Mouse (Mus musculus) C2C12 (cell line): ENCODE results near the gene Cyp4f18. TPM values are rescaled to one million over a fixed set of nuclear protein-coding genes. Genes with fewer than 3 reads are reported as not detected.

Experiments used
- H3K27me3 ChIP-seq: one replicate; pipeline ENCODE4 v1.6.1; 2011; ENCODE audit not compliant: control insufficient read depth, insufficient read depth, insufficient read length
- H3K36me3 ChIP-seq: one replicate; pipeline ENCODE4 v1.6.1; 2011; ENCODE audit not compliant: control insufficient read depth, insufficient read depth
- H3K4me3 ChIP-seq: one replicate; pipeline ENCODE4 v1.5.1; 2011; ENCODE audit warnings: mild to moderate bottlenecking, control low read depth; ENCODE audit not compliant: poor library complexity, insufficient read depth, severe bottlenecking
- H3K79me2 ChIP-seq: one replicate; pipeline ENCODE4 v1.6.1; 2011; ENCODE audit not compliant: control insufficient read depth, insufficient read depth
- H3K79me3 ChIP-seq: one replicate; pipeline ENCODE4 v1.6.1; 2011; ENCODE audit warnings: low read depth, control low read depth
- H3ac ChIP-seq: one replicate; pipeline ENCODE3; 2011; ENCODE audit warnings: low read depth; ENCODE audit not compliant: control insufficient read depth, insufficient read length
- CEBPB ChIP-seq: IDR thresholded peaks from one replicate; pipeline ENCODE4 v1.6.1; 2011; ENCODE audit warnings: low read depth, mild to moderate bottlenecking, control low read depth, moderate library complexity
- CTCF ChIP-seq: IDR thresholded peaks from one replicate; pipeline ENCODE4 v1.5.1; 2011; ENCODE audit not compliant: control insufficient read depth, insufficient read depth, insufficient read length
- FOSL1 ChIP-seq: IDR thresholded peaks from one replicate; pipeline ENCODE4 v1.8.0; 2011; ENCODE audit warnings: mild to moderate bottlenecking, low read length; ENCODE audit not compliant: poor library complexity, insufficient read depth, severe bottlenecking
- MAX ChIP-seq: IDR thresholded peaks from one replicate; pipeline ENCODE4 v1.6.1; 2011; ENCODE audit warnings: mild to moderate bottlenecking, control low read depth
- MYOD1 ChIP-seq: IDR thresholded peaks from one replicate; pipeline ENCODE4 v1.6.1; 2011; ENCODE audit warnings: low read depth; ENCODE audit not compliant: control insufficient read depth, insufficient read length
- MYOG ChIP-seq: IDR thresholded peaks from one replicate; pipeline ENCODE4 v1.6.1; 2011; ENCODE audit not compliant: control insufficient read depth, insufficient read length; ENCODE audit errors: extremely low read depth
- USF1 ChIP-seq: IDR thresholded peaks from one replicate; pipeline ENCODE4 v1.6.1; 2011; ENCODE audit warnings: low read depth, mild to moderate bottlenecking, control low read depth, moderate library complexity
- polyA plus RNA-seq: library from polyadenylated mRNA; unstranded; fragments of >200 nt; fragmentation: generic; extraction: Trizol; gene quantifications from one replicate; pipeline ENCODE4 v1.2.1, GENCODE M21; 2012; ENCODE audit warnings: missing spikeins

Cyp4f18 gene
- polyA plus RNA-seq, 1 experiment: not detected

DNA sequence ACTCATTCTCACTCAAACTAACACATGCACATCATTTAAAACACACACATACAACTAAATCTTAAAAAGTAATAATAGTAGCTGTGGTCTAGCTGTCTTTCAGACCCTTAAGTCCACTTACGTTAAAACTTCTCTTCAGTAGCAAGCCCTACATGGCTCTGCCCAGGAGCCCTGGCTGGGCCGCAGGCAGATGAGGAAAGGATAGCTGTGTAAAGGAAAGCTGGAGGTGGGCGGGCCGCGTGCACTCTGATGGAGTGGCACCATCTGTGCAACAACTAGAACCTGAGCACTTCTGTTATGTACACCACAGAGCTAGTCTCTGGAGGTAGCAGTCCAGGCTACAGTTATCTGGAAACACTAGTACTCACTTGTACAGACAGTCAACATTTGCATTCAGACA lies 42.2 kb downstream of the Cyp4f18 start:
- Histone ChIP-seq H3K27me3 (no peaks in the 10 kb centered on the region), H3K4me3 (no peak overlapping the region), H3ac (no peak overlapping the region), H3K79me2 (peaks cover 13% of the 10 kb centered on the region), H3K36me3 (peaks cover 54% of the 10 kb centered on the region), H3K79me3 (peaks cover 12% of the 10 kb centered on the region)
- TF ChIP-seq MAX (no peak), MYOD1 (no peak), MYOG (no peak), CEBPB (no peak), USF1 (no peak), FOSL1 (no peak), CTCF (no peak)

DNA sequence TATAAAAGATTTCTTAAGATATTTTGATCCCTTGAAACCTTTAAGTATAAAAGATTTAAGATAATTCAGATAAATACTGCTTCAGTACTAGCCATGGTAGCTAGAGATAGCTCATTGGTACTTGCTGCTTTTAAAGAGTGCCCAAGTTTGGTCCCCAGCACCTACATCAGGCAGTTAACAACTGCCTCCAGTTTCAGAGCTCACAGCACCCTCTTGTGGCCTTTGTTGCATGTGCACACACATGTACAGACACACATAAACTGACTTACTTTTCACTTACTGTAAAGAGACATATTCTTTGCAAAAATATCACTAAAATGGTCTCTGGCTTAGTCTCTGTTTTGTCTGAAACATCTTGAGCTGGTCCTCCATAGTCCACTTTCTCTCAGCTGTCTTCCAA lies 43.0 kb downstream of the Cyp4f18 start:
- no peak overlapping the region for H3K4me3 ChIP-seq
- H3K79me3 ChIP-seq: peaks cover 16% of the 10 kb centered on the region
- TF ChIP-seq CTCF: no peak
- no peak for TF ChIP-seq USF1
- TF ChIP-seq CEBPB: no peak
- TF ChIP-seq MAX: no peak
- TF ChIP-seq MYOG: no peak
- no peak for TF ChIP-seq MYOD1
- no peak for TF ChIP-seq FOSL1
- H3K79me2 ChIP-seq: peaks cover 19% of the 10 kb centered on the region
- H3ac ChIP-seq: no peak overlapping the region
- peaks cover 54% of the 10 kb centered on the region for H3K36me3 ChIP-seq
- H3K27me3 ChIP-seq: no peaks in the 10 kb centered on the region

DNA sequence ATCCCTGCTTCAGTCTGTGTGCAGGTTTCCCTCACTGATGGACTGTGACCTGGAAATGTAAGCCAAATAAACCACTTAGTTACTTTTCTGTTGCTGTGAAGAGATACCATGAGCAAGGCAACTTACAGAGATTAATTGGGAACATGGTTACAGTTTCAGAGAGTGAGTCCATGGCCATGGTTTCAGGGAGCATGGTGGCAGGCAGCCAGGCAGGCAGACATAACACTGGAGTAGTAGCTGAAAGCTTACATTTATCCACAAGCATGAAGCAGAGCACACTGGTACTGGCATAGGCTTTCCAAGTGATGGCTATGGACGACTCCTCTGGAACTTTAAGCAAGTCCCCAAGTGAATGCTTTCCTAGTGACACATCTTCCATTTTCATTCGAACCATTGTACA lies 44.3 kb downstream of the Cyp4f18 start:
- peaks cover 59% of the 10 kb centered on the region for H3K36me3 ChIP-seq
- H3K79me2 ChIP-seq: peaks cover 28% of the 10 kb centered on the region
- H3K4me3 ChIP-seq: no peak overlapping the region

DNA sequence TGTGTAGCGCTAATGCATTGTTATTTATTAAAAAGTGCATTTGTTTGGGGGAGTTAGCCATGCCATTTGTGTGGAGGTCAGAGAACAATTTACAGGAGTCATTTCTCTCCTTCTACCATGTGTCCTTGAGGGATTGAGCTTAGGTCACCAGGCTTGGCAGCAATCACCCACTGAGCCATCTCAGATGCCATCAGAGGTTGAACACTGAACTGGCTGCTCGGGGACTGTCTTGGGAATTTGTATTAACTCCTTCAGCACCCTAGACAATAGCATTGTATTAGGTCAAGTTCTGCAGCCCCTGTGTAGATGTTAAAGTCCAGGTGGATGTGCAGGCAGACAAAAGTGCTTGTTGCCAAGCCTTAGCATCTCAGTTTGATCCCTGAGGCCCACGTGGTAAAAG lies 45.4 kb downstream of the Cyp4f18 start:
- Histone ChIP-seq H3K79me3 (peaks cover 26% of the 10 kb centered on the region), H3K79me2 (peaks cover 38% of the 10 kb centered on the region), H3ac (no peak overlapping the region), H3K27me3 (no peaks in the 10 kb centered on the region), H3K4me3 (no peak overlapping the region), H3K36me3 (peaks cover 56% of the 10 kb centered on the region)
- TF ChIP-seq MYOD1 (no peak), MAX (no peak), FOSL1 (no peak), MYOG (no peak), USF1 (no peak)

More for the DNA sequence above, 44.3 kb downstream of the Cyp4f18 start:
- Histone ChIP-seq H3ac (no peak overlapping the region), H3K27me3 (no peaks in the 10 kb centered on the region), H3K79me3 (peaks cover 19% of the 10 kb centered on the region)
- TF ChIP-seq MYOD1 (no peak), FOSL1 (no peak), CTCF (no peak), MAX (no peak), CEBPB (no peak), MYOG (no peak), USF1 (no peak)

DNA sequence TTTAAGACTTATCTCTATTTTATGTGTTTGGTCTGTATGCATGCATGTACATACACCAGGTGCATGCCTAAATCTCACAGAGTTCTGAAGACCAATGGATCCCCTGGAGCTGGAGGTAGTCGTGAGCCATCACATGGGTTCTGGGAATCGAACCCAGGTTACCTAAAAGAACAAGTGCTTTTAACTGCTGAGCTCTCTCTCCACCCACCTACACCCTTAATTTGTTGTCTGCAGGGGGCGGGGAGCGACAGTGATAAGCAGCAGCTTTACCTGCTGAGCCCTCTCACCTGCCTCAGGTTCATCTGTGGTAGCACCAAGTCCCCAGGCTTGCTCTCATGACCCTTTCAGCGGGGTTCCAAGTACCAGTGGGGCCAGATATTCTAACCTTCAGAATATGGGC lies 47.6 kb downstream of the Cyp4f18 start:
- TF ChIP-seq MYOD1: no peak
- TF ChIP-seq USF1: no peak
- no peak for TF ChIP-seq MYOG
- no peak for TF ChIP-seq FOSL1
- no peak for TF ChIP-seq MAX
- no peak for TF ChIP-seq CEBPB
- no peak for TF ChIP-seq CTCF
- Histone ChIP-seq H3K79me2 (peaks cover 58% of the 10 kb centered on the region), H3ac (no peak overlapping the region), H3K79me3 (peaks cover 42% of the 10 kb centered on the region), H3K36me3 (peaks cover 36% of the 10 kb centered on the region), H3K4me3 (no peak overlapping the region), H3K27me3 (no peaks in the 10 kb centered on the region)

DNA sequence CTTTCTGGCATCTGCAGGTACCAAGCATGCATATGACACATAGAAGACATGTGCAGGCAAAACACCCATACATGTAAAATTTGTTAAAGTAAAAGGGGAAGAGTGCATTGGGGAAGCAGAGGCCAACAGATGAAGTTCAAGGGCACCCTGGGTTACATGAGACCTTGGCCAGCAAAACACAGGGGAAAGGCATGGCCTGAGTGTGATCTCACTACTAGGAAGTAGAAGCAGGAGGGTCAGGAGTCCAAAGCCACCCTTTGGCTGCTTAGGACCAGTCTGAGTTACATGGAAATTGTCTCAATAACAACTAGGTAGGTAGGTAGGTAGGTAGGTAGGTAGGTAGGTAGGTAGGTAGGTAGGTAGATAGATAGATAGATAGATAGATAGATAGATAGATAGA lies 48.9 kb downstream of the Cyp4f18 start:
- TF ChIP-seq FOSL1 (no peak), MYOD1 (no peak), CTCF (no peak), USF1 (no peak), MYOG (no peak), CEBPB (no peak), MAX (no peak)
- Histone ChIP-seq H3ac (no peak overlapping the region), H3K79me3 (peaks cover 53% of the 10 kb centered on the region), H3K79me2 (peaks cover 71% of the 10 kb centered on the region), H3K36me3 (peaks cover 28% of the 10 kb centered on the region), H3K27me3 (no peaks in the 10 kb centered on the region), H3K4me3 (no peak overlapping the region)
